Mouse (Mus musculus): ENCODE measurements at regions not wholly inside any gene's neighbourhood (a gene's known extent, or its start where the extent isn't known, plus 50 kb on each side); places are given as distances from the start of the nearest gene placed in this dataset.

- TF ChIP-seq POLR2A (IDR thresholded peaks at IDR 0.05; ENCODE audit: control insufficient read depth, low read depth, low read length): no peak
- no peak for TF ChIP-seq CTCF (IDR thresholded peaks at IDR 0.05; ENCODE audit: control insufficient read depth, insufficient read depth, insufficient replicate concordance, low read depth, low read length)
Measured at GRCm38 (mm10) chr10:92024203-92024602, 698.0 kb downstream of the Nedd1 start.

Data from testis, adult 2 months (tissue).